Mouse (Mus musculus) myocyte (in vitro differentiated cells): ENCODE data around the gene Tfcp2. TPM values are rescaled to one million over a fixed set of nuclear protein-coding genes. Genes with fewer than 3 reads are reported as not detected.
"Not testable (repeated sequence)": the region's sequence is repeated elsewhere in the genome, so short reads cannot be mapped to it uniquely, and the experiment has no call there.

Source experiments
- H3K27me3 ChIP-seq: one replicate; pipeline ENCODE4 v1.6.1; 2011; ENCODE audit not compliant: control insufficient read depth, insufficient read depth, insufficient read length
- H3K36me3 ChIP-seq: one replicate; pipeline ENCODE4 v1.6.1; 2011; ENCODE audit not compliant: control insufficient read depth, insufficient read depth
- H3K4me2 ChIP-seq: one replicate; pipeline ENCODE4 v1.6.1; 2011; ENCODE audit warnings: low read depth, control low read depth
- H3K4me3 ChIP-seq: one replicate; pipeline ENCODE4 v1.5.1; 2011; ENCODE audit warnings: mild to moderate bottlenecking, control low read depth, moderate library complexity
- H3K79me2 ChIP-seq: one replicate; pipeline ENCODE4 v1.6.1; 2011; ENCODE audit not compliant: control insufficient read depth, insufficient read depth
- H3ac ChIP-seq: one replicate; pipeline ENCODE4 v1.6.1; 2011; ENCODE audit not compliant: control insufficient read depth, insufficient read length
- CEBPB ChIP-seq: IDR thresholded peaks from 2 replicates; pipeline ENCODE4 v1.6.1; 2011; ENCODE audit warnings: mild to moderate bottlenecking, moderate library complexity; ENCODE audit not compliant: poor library complexity, insufficient read depth, severe bottlenecking
- E2F4 ChIP-seq: IDR thresholded peaks from one replicate; pipeline ENCODE4 v1.6.1; 2011; ENCODE audit warnings: mild to moderate bottlenecking, control low read depth, moderate library complexity; ENCODE audit not compliant: insufficient read depth
- MAX ChIP-seq: IDR thresholded peaks from one replicate; pipeline ENCODE4 v1.6.1; 2011; ENCODE audit warnings: low read depth, mild to moderate bottlenecking, control low read depth
- MYOD1 ChIP-seq, 3 experiments: IDR thresholded peaks; one replicate each; pipeline ENCODE4 v1.6.1; 2011; ENCODE audit warnings: control low read depth in 2 of 3, low read depth in 2 of 3, mild to moderate bottlenecking in 2 of 3, moderate library complexity in 1 of 3; ENCODE audit not compliant: insufficient read length in 2 of 3, control insufficient read depth in 1 of 3
- MYOG ChIP-seq, 3 experiments: IDR thresholded peaks; one replicate each; pipeline ENCODE4 v1.6.1; 2011; ENCODE audit warnings: control low read depth in 2 of 3, low read depth in 2 of 3, mild to moderate bottlenecking in 2 of 3; ENCODE audit not compliant: insufficient read length in 2 of 3, control insufficient read depth in 1 of 3, insufficient read depth in 1 of 3
- POLR2A ChIP-seq: IDR thresholded peaks from one replicate; pipeline ENCODE4 v1.6.1; 2011; ENCODE audit warnings: low read depth, mild to moderate bottlenecking, control low read depth, moderate library complexity; ENCODE audit not compliant: insufficient read length
- POLR2AphosphoS2 ChIP-seq: IDR thresholded peaks from one replicate; pipeline ENCODE4 v1.6.1; 2011; ENCODE audit warnings: low read depth, control low read depth; ENCODE audit not compliant: insufficient read length
- REST ChIP-seq: IDR thresholded peaks from one replicate; pipeline ENCODE4 v1.6.1; 2011; ENCODE audit warnings: mild to moderate bottlenecking, control low read depth, moderate library complexity; ENCODE audit not compliant: insufficient read depth, insufficient read length
- SRF ChIP-seq: IDR thresholded peaks from one replicate; pipeline ENCODE4 v1.6.1; 2011; ENCODE audit warnings: low read depth; ENCODE audit not compliant: control insufficient read depth, insufficient read length
- TCF12 ChIP-seq: IDR thresholded peaks from one replicate; pipeline ENCODE4 v1.6.1; 2011; ENCODE audit warnings: mild to moderate bottlenecking, control low read depth; ENCODE audit not compliant: poor library complexity, insufficient read depth, severe bottlenecking
- TCF3 ChIP-seq: IDR thresholded peaks from one replicate; pipeline ENCODE4 v1.6.1; 2011; ENCODE audit warnings: low read depth, control low read depth; ENCODE audit not compliant: insufficient read length
- USF1 ChIP-seq: IDR thresholded peaks from one replicate; pipeline ENCODE4 v1.6.1; 2011; ENCODE audit warnings: low read depth, mild to moderate bottlenecking, control low read depth, moderate library complexity
- polyA plus RNA-seq: library from polyadenylated mRNA; unstranded; fragments of >200 nt; fragmentation: generic; extraction: Trizol; gene quantifications from one replicate; pipeline ENCODE4 v1.2.1, GENCODE M21; 2012; ENCODE audit warnings: missing spikeins

The Tfcp2 gene
- polyA plus RNA-seq, 1 experiment = 15.0 TPM

GRCm38 (mm10) chr15:100566531-100566930, 14.7 kb upstream of the Tfcp2 start:
- H3ac ChIP-seq = no peak overlapping the region
- TF ChIP-seq MYOD1 (IDR thresholded peaks at IDR 0.05; ENCODE audit: control insufficient read depth in 1 of 3, insufficient read length in 2 of 3, low read depth in 2 of 3) (no peak), REST (no peak), MAX (no peak), TCF3 (no peak), MYOG (IDR thresholded peaks at IDR 0.05; ENCODE audit: control insufficient read depth in 1 of 3, insufficient read depth in 1 of 3, insufficient read length in 2 of 3, low read depth in 2 of 3) (no peak), CEBPB (no peak), USF1 (no peak), POLR2A (no peak), E2F4 (no peak), POLR2AphosphoS2 (no peak), TCF12 (no peak), SRF (no peak)
- H3K4me3 ChIP-seq = no peak overlapping the region
- H3K27me3 ChIP-seq = peaks cover 15% of the 10 kb centered on the region
- H3K79me2 ChIP-seq = no peaks in the 10 kb centered on the region
- H3K36me3 ChIP-seq = no peaks in the 10 kb centered on the region
- no peak overlapping the region for H3K4me2 ChIP-seq

GRCm38 (mm10) chr15:100557705-100558433, 6.1 kb upstream of the Tfcp2 start:
- Histone ChIP-seq H3ac (no peak overlapping the region), H3K4me3 (no peak overlapping the region), H3K36me3 (no peaks in the 10 kb centered on the region), H3K79me2 (no peaks in the 10 kb centered on the region), H3K27me3 (peaks cover 5% of the 10 kb centered on the region), H3K4me2 (no peak overlapping the region)
- TF ChIP-seq MAX = no peak
- no peak for TF ChIP-seq SRF
- TF ChIP-seq TCF3 = no peak
- TF ChIP-seq MYOD1 (IDR thresholded peaks at IDR 0.05; ENCODE audit: control insufficient read depth in 1 of 3, insufficient read length in 2 of 3, low read depth in 2 of 3) = no peak
- no peak for TF ChIP-seq TCF12

- no peak overlapping the region for H3ac ChIP-seq
- no peaks in the 10 kb centered on the region for H3K79me2 ChIP-seq
- H3K36me3 ChIP-seq = no peaks in the 10 kb centered on the region
- TF ChIP-seq TCF12 (no peak), TCF3 (no peak), POLR2A (no peak), MYOD1 (IDR thresholded peaks at IDR 0.05; ENCODE audit: control insufficient read depth in 1 of 3, insufficient read length in 2 of 3, low read depth in 2 of 3) (no peak), E2F4 (no peak), MAX (no peak), POLR2AphosphoS2 (no peak), USF1 (no peak), SRF (no peak), MYOG (IDR thresholded peaks at IDR 0.05; ENCODE audit: control insufficient read depth in 1 of 3, insufficient read depth in 1 of 3, insufficient read length in 2 of 3, low read depth in 2 of 3) (no peak), REST (no peak), CEBPB (no peak)
- peaks cover 5% of the 10 kb centered on the region for H3K27me3 ChIP-seq
- H3K4me3 ChIP-seq = no peak overlapping the region
- H3K4me2 ChIP-seq = no peak overlapping the region
These were observed 4.6 kb upstream of the Tfcp2 start for GRCm38 (mm10) chr15:100556378-100556777.

DNA sequence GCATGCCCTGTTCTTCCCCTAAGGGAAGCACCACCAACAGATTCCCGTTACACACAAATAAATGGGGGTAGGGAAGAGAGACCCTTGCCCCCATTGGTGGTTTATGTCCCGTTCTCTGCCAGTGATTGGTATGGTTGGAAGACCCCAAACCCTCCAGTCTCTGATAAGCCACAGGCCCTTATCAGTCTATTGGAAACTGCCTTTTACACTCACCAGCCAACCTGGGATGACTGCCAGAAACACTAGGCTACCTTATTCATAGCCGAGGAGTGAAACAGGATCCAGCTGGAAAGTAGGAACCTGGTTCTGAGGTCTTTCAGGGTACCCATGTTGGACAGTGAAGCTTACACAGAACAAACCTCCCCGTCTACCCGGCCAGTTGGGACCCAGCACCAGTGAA, 4.2 kb upstream of the Tfcp2 start:
- H3ac ChIP-seq = no peak overlapping the region
- H3K79me2 ChIP-seq = peaks cover under 1% of the 10 kb centered on the region
- no peaks in the 10 kb centered on the region for H3K36me3 ChIP-seq
- H3K27me3 ChIP-seq = peaks cover 5% of the 10 kb centered on the region
- TF ChIP-seq SRF = no peak
- no peak for TF ChIP-seq USF1
- TF ChIP-seq TCF3 = no peak
- no peak for TF ChIP-seq POLR2A
- no peak for TF ChIP-seq POLR2AphosphoS2
- no peak for TF ChIP-seq REST
- TF ChIP-seq CEBPB = no peak
- no peak for TF ChIP-seq TCF12
- no peak for TF ChIP-seq MYOD1 (IDR thresholded peaks at IDR 0.05; ENCODE audit: control insufficient read depth in 1 of 3, insufficient read length in 2 of 3, low read depth in 2 of 3)
- no peak for TF ChIP-seq MYOG (IDR thresholded peaks at IDR 0.05; ENCODE audit: control insufficient read depth in 1 of 3, insufficient read depth in 1 of 3, insufficient read length in 2 of 3, low read depth in 2 of 3)
- no peak for TF ChIP-seq MAX
- no peak for TF ChIP-seq E2F4
- H3K4me3 ChIP-seq = no peak overlapping the region
- H3K4me2 ChIP-seq = no peak overlapping the region

DNA sequence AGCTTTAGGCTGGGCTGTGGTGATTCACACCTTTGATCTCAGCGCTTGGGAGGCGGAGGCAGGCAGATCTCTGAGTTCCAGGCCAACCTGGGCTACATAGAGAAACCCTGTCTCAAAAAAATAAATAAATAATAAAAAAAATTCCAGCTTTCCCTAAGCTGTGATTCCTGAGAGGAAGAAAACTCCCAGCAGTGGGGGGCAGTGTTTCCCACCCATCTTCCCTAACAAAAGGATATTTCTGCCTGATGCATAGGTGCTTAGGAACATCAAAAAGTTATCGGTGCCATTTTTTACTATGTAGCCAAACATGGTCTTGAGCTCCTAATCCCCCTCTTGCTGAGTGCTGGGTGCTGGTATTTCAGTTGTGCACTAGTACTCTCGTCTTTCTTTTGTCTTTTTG, 1.5 kb downstream of the Tfcp2 start:
- TF ChIP-seq REST (no peak), USF1 (no peak)
- H3K4me2 ChIP-seq = peak overlapping the region; percentile 98
- peaks cover 6% of the 10 kb centered on the region for H3K36me3 ChIP-seq
- no peaks in the 10 kb centered on the region for H3K27me3 ChIP-seq
- H3K79me2 ChIP-seq = peaks cover 24% of the 10 kb centered on the region
- H3ac ChIP-seq = no peak overlapping the region
- peak overlapping the region; percentile 79 for H3K4me3 ChIP-seq

GRCm38 (mm10) chr15:100543651-100544030, 8.2 kb downstream of the Tfcp2 start:
- H3K79me2 ChIP-seq, H3ac ChIP-seq, H3K27me3 ChIP-seq, H3K4me3 ChIP-seq, H3K4me2 ChIP-seq: not testable (repeated sequence)
- peaks cover 11% of the 10 kb centered on the region for H3K36me3 ChIP-seq

GRCm38 (mm10) chr15:100542876-100543650, 8.7 kb downstream of the Tfcp2 start:
- peaks cover 11% of the 10 kb centered on the region for H3K36me3 ChIP-seq
- H3K4me3 ChIP-seq, H3K79me2 ChIP-seq, H3ac ChIP-seq, H3K27me3 ChIP-seq, H3K4me2 ChIP-seq: not testable (repeated sequence)
